Mouse (Mus musculus) cerebellum, adult 18-20 months (tissue): Measurements from ENCODE around the gene Abcf3.
A peak's percentile ranks its signal among the peaks of the same experiment; 100 is the strongest.

Source experiments
- DNase-seq, 2 experiments: peaks; one replicate each; pipeline ENCODE4 v3.0.0; 2021

Abcf3 gene

GRCm38 (mm10) chr16:20545696-20546095, 2.7 kb upstream of the Abcf3 start:
- no peak for DNase-seq

- no peak for DNase-seq
Observed at GRCm38 (mm10) chr16:20547423-20547822, 954 bp upstream of the Abcf3 start.

GRCm38 (mm10) chr16:20549161-20549560, 784 bp downstream of the Abcf3 start:
- no peak for DNase-seq

GRCm38 (mm10) chr16:20551691-20552090, 3.3 kb downstream of the Abcf3 start:
- DNase-seq = no peak

GRCm38 (mm10) chr16:20552594-20552993, 4.2 kb downstream of the Abcf3 start:
- no peak for DNase-seq

- no peak for DNase-seq
Observed at GRCm38 (mm10) chr16:20555000-20555399, 6.6 kb downstream of the Abcf3 start.

- no peak for DNase-seq
Observed at GRCm38 (mm10) chr16:20557381-20557780, 9.0 kb downstream of the Abcf3 start.

- DNase-seq = no peak
Observed at GRCm38 (mm10) chr16:20565075-20565474, 16.7 kb downstream of the Abcf3 start.

GRCm38 (mm10) chr16:20589366-20589938, 41.1 kb downstream of the Abcf3 start, which contains the start of gene Vwa5b2:
Gene Vwa5b2, plus strand, starts transcription at chr16:20589471.
- DNase-seq = peak; percentile 16 to 32

GRCm38 (mm10) chr16:20589939-20590679, 41.7 kb downstream of the Abcf3 start:
- peak; percentile 63 to 67 for DNase-seq

GRCm38 (mm10) chr16:20590680-20591038, 42.3 kb downstream of the Abcf3 start:
- DNase-seq = no peak

- DNase-seq = peak in 1 of 2 experiments; percentile 14
Observed at GRCm38 (mm10) chr16:20591076-20591705, 42.8 kb downstream of the Abcf3 start.

- no peak for DNase-seq
Observed at GRCm38 (mm10) chr16:20595060-20595673, 46.8 kb downstream of the Abcf3 start.

- no peak for DNase-seq
Observed at GRCm38 (mm10) chr16:20595737-20596136, 47.4 kb downstream of the Abcf3 start.

- DNase-seq = no peak
Observed at GRCm38 (mm10) chr16:20596687-20597441, 48.5 kb downstream of the Abcf3 start.

- DNase-seq = no peak
Observed at GRCm38 (mm10) chr16:20600511-20600910, 52.1 kb downstream of the Abcf3 start.

- no peak for DNase-seq
Observed at GRCm38 (mm10) chr16:20604705-20605104, 56.3 kb downstream of the Abcf3 start.

- peak; percentile 58 to 82 for DNase-seq
Observed at GRCm38 (mm10) chr16:20610501-20611356, 62.4 kb downstream of the Abcf3 start.
